Comparison of ENCODE assay signal across 18 mouse cellular contexts in genomic region chr12:106034267-106034666, GRCm38 (mm10). TPM values are rescaled to one million over a fixed set of nuclear protein-coding genes. Genes with fewer than 3 reads are reported as not detected.
A peak's percentile ranks its signal among the peaks of the same experiment; 100 is the strongest.
DNase-seq lines count a peak whose midpoint lies in the region; ATAC-seq lines count a peak whose summit lies in the region.
"Had no signal": no experiment of that assay in that cellular context is flagged by ENCODE, and none has a peak within 500 bp of the region (broad histone marks: within the 10 kb centered on the region; RNA-seq: fewer than 3 reads in every experiment).

No protein-coding gene starts in this region.

- H3K4me2 ChIP-seq in kidney, embryonic 15.5 days: no peak overlapping the region
- H3K4me2 ChIP-seq: hindbrain, embryonic 12.5 days; neural tube, embryonic 12.5 days had no signal

- peaks cover 19% of the 10 kb centered on the region for H3K36me3 ChIP-seq in kidney, embryonic 15.5 days
- H3K36me3 ChIP-seq: hindbrain, embryonic 12.5 days had no signal

- H3K9me3 ChIP-seq in kidney, embryonic 15.5 days (replicated peaks): no peaks in the 10 kb centered on the region
- H3K9me3 ChIP-seq: hindbrain, embryonic 12.5 days; neural tube, embryonic 12.5 days had no signal

- H3K4me3 ChIP-seq in kidney, embryonic 15.5 days (replicated peaks): no peak overlapping the region
- H3K4me3 ChIP-seq: hindbrain, embryonic 12.5 days; neural tube, embryonic 12.5 days had no signal

- 88% methylated on average over 7 of the region's 7 CpGs for WGBS in kidney, embryonic 15.5 days

- H3K27ac ChIP-seq in kidney, embryonic 15.5 days: no peak overlapping the region
- H3K27ac ChIP-seq: hindbrain, embryonic 12.5 days; neural tube, embryonic 12.5 days; stomach, postnatal 0 days had no signal

- DNase-seq in lung, postnatal 36 days: peak; percentile 75
- no peak for DNase-seq in lung, postnatal 4 days
- DNase-seq in natural killer cell, adult 2 months (ENCODE audit: low spot score in 2 of 2): peak; percentile 52 to 63
- no peak for DNase-seq in right cerebral cortex, postnatal 25 days
- no peak for DNase-seq in kidney, adult 8-10 months
- DNase-seq: cerebellum, adult 2 months; kidney, postnatal 10 days; liver; midbrain, embryonic 14.5 days had no signal

- peak; percentile 67 for ATAC-seq in CD4-positive, CD25-positive, alpha-beta regulatory T cell, adult 4 months
- ATAC-seq in hematopoietic stem cell, adult 5-6 weeks (replicated peaks in 1 of 2; ENCODE audit: insufficient read depth in 1 of 2, low FRiP score in 2 of 2, low TSS enrichment in 1 of 2, low read depth in 1 of 2, poor library complexity in 2 of 2, severe bottlenecking in 2 of 2): peak; percentile 75 to 81
- ATAC-seq in kidney, embryonic 15.5 days (replicated peaks; ENCODE audit: low FRiP score): no peak
- ATAC-seq: intestine, embryonic 16.5 days; Patski had no signal

- H3K27me3 ChIP-seq in kidney, embryonic 15.5 days: no peaks in the 10 kb centered on the region
- H3K27me3 ChIP-seq: CH12.LX; hindbrain, embryonic 12.5 days; neural tube, embryonic 12.5 days; Patski had no signal

- no peak overlapping the region for H3K9ac ChIP-seq in kidney, embryonic 15.5 days
- H3K9ac ChIP-seq: hindbrain, embryonic 12.5 days; neural tube, embryonic 12.5 days had no signal

- H3K4me1 ChIP-seq in kidney, embryonic 15.5 days: no peaks in the 10 kb centered on the region
- H3K4me1 ChIP-seq: hindbrain, embryonic 12.5 days; neural tube, embryonic 12.5 days had no signal

RNA-seq across cellular contexts. Expression of gene Vrk1, which starts 24.2 kb away (rescaled TPM):
- polyA plus RNA-seq in CD4-positive, CD25-positive, alpha-beta regulatory T cell, adult 4 months (2017; shearing (Covaris generic)): 100 to 1,000 TPM; 135 to 144 TPM
- 145 and 151 TPM in 2 replicates for total RNA-seq in hematopoietic stem cell, adult 5-6 weeks (2017)
- polyA plus RNA-seq in kidney, embryonic 15.5 days (2015; fragmentation: Nextera tagmentation; extraction: Ambion mirVana): 71.3 and 77.7 TPM in 2 replicates

Comparison
In these comparisons a context has a peak if more than half of its experiments do, and no peak if none do; other contexts are left out.
1. DNase-seq: peak in lung, postnatal 36 days (single experiment) and natural killer cell, adult 2 months (2 of 2); none in lung, postnatal 4 days (0 of 2), right cerebral cortex, postnatal 25 days (single experiment) and kidney, adult 8-10 months (0 of 2).